Comparison of ENCODE assay signal across 23 mouse cellular contexts in genomic region chr7:140835758-140836087, GRCm38 (mm10). TPM values are rescaled to one million over a fixed set of nuclear protein-coding genes. Genes with fewer than 3 reads are reported as not detected.
DNase-seq lines count a peak whose midpoint lies in the region; ATAC-seq and TF ChIP-seq lines count a peak whose summit lies in the region.
"Had no signal": no experiment of that assay in that cellular context is flagged by ENCODE, and none has a peak within 500 bp of the region (broad histone marks: within the 10 kb centered on the region; RNA-seq: fewer than 3 reads in every experiment).

No protein-coding gene starts in this region.

- H3K27ac ChIP-seq in limb, embryonic 15.5 days: no peak overlapping the region
- no peak overlapping the region for H3K27ac ChIP-seq in limb, embryonic 10.5 days
- no peak overlapping the region for H3K27ac ChIP-seq in ES-Bruce4 (ENCODE audit: insufficient read depth, low read length)
- H3K27ac ChIP-seq in embryonic facial prominence, embryonic 15.5 days (replicated peaks): no peak overlapping the region
- H3K27ac ChIP-seq in liver, embryonic 16.5 days (ENCODE audit: low read length): peak overlapping the region; percentile 2; the same call in 1 of the 2 replicates
- H3K27ac ChIP-seq: heart, embryonic 13.5 days; neural tube, embryonic 13.5 days had no signal

- no peak for DNase-seq in limb, embryonic 10.5 days (ENCODE audit: low spot score)
- DNase-seq in gastrocnemius, adult 18-20 months (ENCODE audit: low spot score): no peak
- no peak for DNase-seq in heart, postnatal 14 days
- DNase-seq: cerebellum, adult 9-10 months; gastrocnemius, postnatal 36 days; kidney, adult 18-20 months; kidney, postnatal 14 days; left cerebral cortex, postnatal 4 days; right cerebral cortex, postnatal 4 days; thymus, postnatal 25 days had no signal

- no peak for TF ChIP-seq POLR2A in ES-Bruce4 (IDR thresholded peaks at IDR 0.05; ENCODE audit: insufficient read depth, low read length)

- TF ChIP-seq EP300 in ES-Bruce4 (IDR thresholded peaks at IDR 0.05; ENCODE audit: insufficient read depth, low read depth, low read length): no peak

- no peak overlapping the region for H3K4me2 ChIP-seq in limb, embryonic 15.5 days
- peak overlapping the region; percentile 24; the same call in 1 of the 2 replicates for H3K4me2 ChIP-seq in embryonic facial prominence, embryonic 15.5 days (replicated peaks)
- peak overlapping the region; percentile 23; the same call in 1 of the 2 replicates for H3K4me2 ChIP-seq in liver, embryonic 16.5 days (ENCODE audit: low read depth, low read length)
- H3K4me2 ChIP-seq: heart, embryonic 13.5 days; neural tube, embryonic 13.5 days had no signal

- WGBS in limb, embryonic 15.5 days: 76% methylated on average over 2 of the region's 2 CpGs
- 75% methylated on average over 2 of the region's 2 CpGs for WGBS in limb, embryonic 10.5 days
- WGBS in embryonic facial prominence, embryonic 15.5 days: 73% methylated on average over 2 of the region's 2 CpGs
- WGBS in liver, embryonic 16.5 days (ENCODE audit: insufficient replicate concordance): 56% methylated on average over 2 of the region's 2 CpGs

- H3K27me3 ChIP-seq in limb, embryonic 15.5 days: 0 out of 2 replicates have a peak, but pooled peaks cover 5% of the 10 kb centered on the region
- H3K27me3 ChIP-seq in limb, embryonic 10.5 days (ENCODE audit: low read depth, poor library complexity, severe bottlenecking): peaks cover 20% of the 10 kb centered on the region
- H3K27me3 ChIP-seq in ES-Bruce4 (ENCODE audit: control insufficient read depth, insufficient read depth, low read length, poor library complexity, severe bottlenecking): no peaks in the 10 kb centered on the region
- peaks cover 3% of the 10 kb centered on the region; the same call in 1 of the 2 replicates for H3K27me3 ChIP-seq in embryonic facial prominence, embryonic 15.5 days
- no peaks in the 10 kb centered on the region for H3K27me3 ChIP-seq in liver, embryonic 16.5 days (ENCODE audit: control insufficient read depth, insufficient read depth, low read depth, low read length)

- intact Hi-C loops in heart, postnatal 14 days (cut with DNase I): no loop called here

- no peak for TF ChIP-seq CTCF in ES-Bruce4 (IDR thresholded peaks at IDR 0.05; ENCODE audit: low read depth, low read length)

- H3K4me1 ChIP-seq in limb, embryonic 15.5 days: no peaks in the 10 kb centered on the region
- peaks cover 4% of the 10 kb centered on the region; the same call in 1 of the 2 replicates for H3K4me1 ChIP-seq in limb, embryonic 10.5 days
- peaks cover 2% of the 10 kb centered on the region for H3K4me1 ChIP-seq in ES-Bruce4 (ENCODE audit: control insufficient read depth, insufficient read depth, low read length)
- H3K4me1 ChIP-seq in embryonic facial prominence, embryonic 15.5 days: no peaks in the 10 kb centered on the region
- H3K4me1 ChIP-seq in liver, embryonic 16.5 days (ENCODE audit: control insufficient read depth, low read depth, low read length): no peaks in the 10 kb centered on the region; the same call in 1 of the 2 replicates
- H3K4me1 ChIP-seq: heart, embryonic 13.5 days; neural tube, embryonic 13.5 days had no signal

- no peak overlapping the region for H3K9ac ChIP-seq in limb, embryonic 15.5 days
- H3K9ac ChIP-seq in ES-Bruce4 (ENCODE audit: low read depth, poor library complexity, severe bottlenecking): peak overlapping the region; percentile 37
- no peak overlapping the region for H3K9ac ChIP-seq in embryonic facial prominence, embryonic 15.5 days
- H3K9ac ChIP-seq in liver, embryonic 16.5 days (ENCODE audit: low read depth, low read length): peak overlapping the region; percentile 19; the same call in 1 of the 2 replicates
- H3K9ac ChIP-seq: heart, embryonic 13.5 days; neural tube, embryonic 13.5 days had no signal

- 0 out of 2 replicates have a peak, but pooled peaks have one; percentile 1 for ATAC-seq in limb, embryonic 15.5 days (ENCODE audit: insufficient number of reproducible peaks, low FRiP score, low TSS enrichment, low read depth)
- no peak for ATAC-seq in embryonic facial prominence, embryonic 15.5 days (ENCODE audit: insufficient number of reproducible peaks, low FRiP score, low TSS enrichment, low read depth)
- peak; percentile 51 for ATAC-seq in liver, embryonic 16.5 days (ENCODE audit: low read depth)
- no peak for ATAC-seq in megakaryocyte progenitor cell, adult 5-6 weeks (replicated peaks; ENCODE audit: poor library complexity)
- ATAC-seq: CD4-positive, CD25-positive, alpha-beta regulatory T cell, adult 4 months had no signal

- no peaks in the 10 kb centered on the region for H3K9me3 ChIP-seq in limb, embryonic 15.5 days
- no peaks in the 10 kb centered on the region for H3K9me3 ChIP-seq in limb, embryonic 10.5 days (replicated peaks)
- no peaks in the 10 kb centered on the region for H3K9me3 ChIP-seq in ES-Bruce4 (replicated peaks; ENCODE audit: control insufficient read depth, insufficient read depth, low read length, poor library complexity, severe bottlenecking)
- H3K9me3 ChIP-seq in embryonic facial prominence, embryonic 15.5 days (replicated peaks): no peaks in the 10 kb centered on the region
- H3K9me3 ChIP-seq in liver, embryonic 16.5 days (replicated peaks; ENCODE audit: control insufficient read depth, low read length): no peaks in the 10 kb centered on the region
- H3K9me3 ChIP-seq: heart, embryonic 13.5 days; megakaryocyte, embryonic 14.5 days; neural tube, embryonic 13.5 days had no signal

- no peaks in the 10 kb centered on the region for H3K36me3 ChIP-seq in limb, embryonic 15.5 days
- H3K36me3 ChIP-seq in limb, embryonic 10.5 days: no peaks in the 10 kb centered on the region
- H3K36me3 ChIP-seq in ES-Bruce4 (ENCODE audit: control insufficient read depth, insufficient read depth, low read length, poor library complexity, severe bottlenecking): no peaks in the 10 kb centered on the region
- H3K36me3 ChIP-seq in embryonic facial prominence, embryonic 15.5 days: no peaks in the 10 kb centered on the region
- H3K36me3 ChIP-seq in liver, embryonic 16.5 days (ENCODE audit: control insufficient read depth, insufficient read depth): no peaks in the 10 kb centered on the region
- H3K36me3 ChIP-seq: heart, embryonic 13.5 days; neural tube, embryonic 13.5 days had no signal

- no peak overlapping the region for H3K4me3 ChIP-seq in limb, embryonic 15.5 days
- no peak overlapping the region for H3K4me3 ChIP-seq in limb, embryonic 10.5 days
- peak overlapping the region; percentile 54 for H3K4me3 ChIP-seq in ES-Bruce4 (ENCODE audit: low read depth, low read length)
- H3K4me3 ChIP-seq in embryonic facial prominence, embryonic 15.5 days (replicated peaks): peak overlapping the region; percentile 16; the same call in 1 of the 2 replicates
- H3K4me3 ChIP-seq in liver, embryonic 16.5 days (ENCODE audit: low read depth, low read length): peak overlapping the region; percentile 15; the same call in 1 of the 2 replicates
- H3K4me3 ChIP-seq: heart, embryonic 13.5 days; megakaryocyte, embryonic 14.5 days; neural tube, embryonic 13.5 days had no signal

RNA-seq across cellular contexts. Expression of gene Urah, which starts 0.9 kb away (rescaled TPM):
- polyA plus RNA-seq in limb, embryonic 15.5 days (2015; fragmentation: Nextera tagmentation; extraction: Ambion mirVana): 38.4 and 59.3 TPM in 2 replicates
- 0.75 and 0.95 TPM in 2 replicates for polyA plus RNA-seq in limb, embryonic 10.5 days (2016; fragmentation: Nextera tagmentation; extraction: Ambion mirVana)
- 13.1 and 15.2 TPM in 2 replicates for polyA plus RNA-seq in ES-Bruce4 (2011; ENCODE audit: insufficient read depth, insufficient read length, low read depth, missing spikeins)
- polyA plus RNA-seq in embryonic facial prominence, embryonic 15.5 days (2015; fragmentation: Nextera tagmentation; extraction: Ambion mirVana): 38.8 and 42.6 TPM in 2 replicates
- 30.3 and 32.9 TPM in 2 replicates for polyA plus RNA-seq in liver, embryonic 16.5 days (2015; fragmentation: Nextera tagmentation; extraction: Ambion mirVana)
- not detected in 2 replicates for total RNA-seq in megakaryocyte progenitor cell, adult 5-6 weeks (2015)
- total RNA-seq in megakaryocyte progenitor cell, adult 5-6 weeks (2017): not detected in 2 replicates
- not detected for total RNA-seq in gastrocnemius, adult 18-20 months (2021)
- total RNA-seq in heart, postnatal 14 days (2021): not detected
- total RNA-seq: gastrocnemius, postnatal 36 days; left cerebral cortex, postnatal 4 days had no signal
- polyA plus RNA-seq: CD4-positive, CD25-positive, alpha-beta regulatory T cell, adult 4 months; neural tube, embryonic 13.5 days had no signal

RNA-seq across cellular contexts. Expression of gene Scgb1c1, which starts 9.6 kb away (rescaled TPM):
- polyA plus RNA-seq in limb, embryonic 15.5 days (2015; fragmentation: Nextera tagmentation; extraction: Ambion mirVana): not detected in 2 replicates
- polyA plus RNA-seq in limb, embryonic 10.5 days (2016; fragmentation: Nextera tagmentation; extraction: Ambion mirVana): not detected in 2 replicates
- polyA plus RNA-seq in ES-Bruce4 (2011; ENCODE audit: insufficient read depth, insufficient read length, low read depth, missing spikeins): not detected in 2 replicates
- 2.3 and 8.5 TPM in 2 replicates for polyA plus RNA-seq in embryonic facial prominence, embryonic 15.5 days (2015; fragmentation: Nextera tagmentation; extraction: Ambion mirVana)
- polyA plus RNA-seq in liver, embryonic 16.5 days (2015; fragmentation: Nextera tagmentation; extraction: Ambion mirVana): not detected in 2 replicates
- not detected in 2 replicates for total RNA-seq in megakaryocyte progenitor cell, adult 5-6 weeks (2015)
- total RNA-seq in megakaryocyte progenitor cell, adult 5-6 weeks (2017): not detected in 2 replicates
- not detected for total RNA-seq in gastrocnemius, adult 18-20 months (2021)
- 1 to 10 TPM; 6.2 to 8.4 TPM for total RNA-seq in heart, postnatal 14 days (2021)
- total RNA-seq: adrenal gland, postnatal 25 days; gastrocnemius, postnatal 36 days; layer of hippocampus, postnatal 14 days; left cerebral cortex, postnatal 4 days; midbrain, postnatal 0 days had no signal
- polyA plus RNA-seq: CD4-positive, CD25-positive, alpha-beta regulatory T cell, adult 4 months; heart, embryonic 13.5 days; hindbrain, embryonic 11.5 days; midbrain, postnatal 0 days; neural tube, embryonic 13.5 days had no signal

RNA-seq across cellular contexts. Expression of gene Odf3, which starts 11.9 kb away (rescaled TPM):
- polyA plus RNA-seq in limb, embryonic 15.5 days (2015; fragmentation: Nextera tagmentation; extraction: Ambion mirVana): not detected in 2 replicates
- polyA plus RNA-seq in limb, embryonic 10.5 days (2016; fragmentation: Nextera tagmentation; extraction: Ambion mirVana): not detected in 2 replicates
- polyA plus RNA-seq in ES-Bruce4 (2011; ENCODE audit: insufficient read depth, insufficient read length, low read depth, missing spikeins): not detected in 2 replicates
- polyA plus RNA-seq in embryonic facial prominence, embryonic 15.5 days (2015; fragmentation: Nextera tagmentation; extraction: Ambion mirVana): 0.20 and 0.48 TPM in 2 replicates
- polyA plus RNA-seq in liver, embryonic 16.5 days (2015; fragmentation: Nextera tagmentation; extraction: Ambion mirVana): not detected in 2 replicates
- total RNA-seq in megakaryocyte progenitor cell, adult 5-6 weeks (2015): not detected in 2 replicates
- not detected in 2 replicates for total RNA-seq in megakaryocyte progenitor cell, adult 5-6 weeks (2017)
- not detected for total RNA-seq in gastrocnemius, adult 18-20 months (2021)
- total RNA-seq in heart, postnatal 14 days (2021): not detected
- total RNA-seq: adrenal gland, postnatal 25 days; gastrocnemius, postnatal 36 days; layer of hippocampus, postnatal 14 days; left cerebral cortex, postnatal 4 days; midbrain, postnatal 0 days had no signal
- polyA plus RNA-seq: CD4-positive, CD25-positive, alpha-beta regulatory T cell, adult 4 months; hindbrain, embryonic 11.5 days; neural tube, embryonic 13.5 days had no signal

RNA-seq across cellular contexts. Expression of gene Zfp941, which starts 13.7 kb away (rescaled TPM):
- polyA plus RNA-seq in limb, embryonic 15.5 days (2015; fragmentation: Nextera tagmentation; extraction: Ambion mirVana): 0.67 and 1.00 TPM in 2 replicates
- polyA plus RNA-seq in limb, embryonic 10.5 days (2016; fragmentation: Nextera tagmentation; extraction: Ambion mirVana): 2.1 and 2.2 TPM in 2 replicates
- 14.5 and 23.4 TPM in 2 replicates for polyA plus RNA-seq in ES-Bruce4 (2011; ENCODE audit: insufficient read depth, insufficient read length, low read depth, missing spikeins)
- 0.56 and 0.87 TPM in 2 replicates for polyA plus RNA-seq in embryonic facial prominence, embryonic 15.5 days (2015; fragmentation: Nextera tagmentation; extraction: Ambion mirVana)
- 0.06 and 0.16 TPM in 2 replicates for polyA plus RNA-seq in liver, embryonic 16.5 days (2015; fragmentation: Nextera tagmentation; extraction: Ambion mirVana)
- 0.66 and 1.2 TPM in 2 replicates for total RNA-seq in megakaryocyte progenitor cell, adult 5-6 weeks (2015)
- total RNA-seq in megakaryocyte progenitor cell, adult 5-6 weeks (2017): 1.4 and 1.5 TPM in 2 replicates
- total RNA-seq in gastrocnemius, adult 18-20 months (2021): not detected
- total RNA-seq in heart, postnatal 14 days (2021): under 1 TPM; 0.22 to 0.36 TPM

RNA-seq across cellular contexts. Expression of gene Gm45785, which starts 20.4 kb away (rescaled TPM):
- polyA plus RNA-seq in limb, embryonic 15.5 days (2015; fragmentation: Nextera tagmentation; extraction: Ambion mirVana): not detected in 2 replicates
- polyA plus RNA-seq in limb, embryonic 10.5 days (2016; fragmentation: Nextera tagmentation; extraction: Ambion mirVana): not detected in 2 replicates
- not detected in 2 replicates for polyA plus RNA-seq in ES-Bruce4 (2011; ENCODE audit: insufficient read depth, insufficient read length, low read depth, missing spikeins)
- not detected in 2 replicates for polyA plus RNA-seq in embryonic facial prominence, embryonic 15.5 days (2015; fragmentation: Nextera tagmentation; extraction: Ambion mirVana)
- polyA plus RNA-seq in liver, embryonic 16.5 days (2015; fragmentation: Nextera tagmentation; extraction: Ambion mirVana): not detected in 2 replicates
- total RNA-seq in megakaryocyte progenitor cell, adult 5-6 weeks (2015): 0.35 TPM in 1 of 2 replicates, not detected in the other
- total RNA-seq in megakaryocyte progenitor cell, adult 5-6 weeks (2017): not detected in 2 replicates
- total RNA-seq in gastrocnemius, adult 18-20 months (2021): not detected
- not detected for total RNA-seq in heart, postnatal 14 days (2021)
- total RNA-seq: gastrocnemius, postnatal 36 days had no signal
- polyA plus RNA-seq: CD4-positive, CD25-positive, alpha-beta regulatory T cell, adult 4 months; heart, embryonic 13.5 days; hindbrain, embryonic 11.5 days; midbrain, postnatal 0 days; neural tube, embryonic 13.5 days had no signal

Comparison
In these comparisons a context has a peak if more than half of its experiments do, and no peak if none do; other contexts are left out.
1. ATAC-seq: peak in limb, embryonic 15.5 days (single experiment) and liver, embryonic 16.5 days (single experiment); none in embryonic facial prominence, embryonic 15.5 days (single experiment) and megakaryocyte progenitor cell, adult 5-6 weeks (single experiment).
2. H3K4me3 ChIP-seq: peak in ES-Bruce4 (single experiment), embryonic facial prominence, embryonic 15.5 days (single experiment) and liver, embryonic 16.5 days (single experiment); none in limb, embryonic 15.5 days (single experiment) and limb, embryonic 10.5 days (single experiment).
3. H3K9ac ChIP-seq: peak in ES-Bruce4 (single experiment) and liver, embryonic 16.5 days (single experiment); none in limb, embryonic 15.5 days (single experiment) and embryonic facial prominence, embryonic 15.5 days (single experiment).